Mouse (Mus musculus) adrenal gland, postnatal 4 days (tissue): ENCODE results near the gene Gm20843. TPM values are rescaled to one million over a fixed set of nuclear protein-coding genes. Genes with fewer than 3 reads are reported as not detected.
"Not testable (repeated sequence)": the region's sequence is repeated elsewhere in the genome, so short reads cannot be mapped to it uniquely, and the experiment has no call there.

Source experiments
- DNase-seq, 2 experiments: peaks; one replicate each; pipeline ENCODE4 v3.0.0; 2021 to 2022; ENCODE audit warnings: low spot score in 2 of 2, mixed read lengths in 2 of 2
- long read RNA-seq, 2 experiments: library from polyadenylated mRNA; stranded (forward); transcript quantifications; one replicate each; pipeline ENCODE4 v2.0.0; 2021
- total RNA-seq, 2 experiments: library from RNA; stranded (reverse); gene quantifications; 2 replicates each; pipeline ENCODE4 v1.2.3; 2021

Gm20843 gene
- not detected for total RNA-seq
- long read RNA-seq, experiment 1, result 0 reads
- long read RNA-seq, experiment 2, result 0 reads

- not testable (repeated sequence) for DNase-seq
These were observed at the start of gene Gm20843 for GRCm38 (mm10) chrY:72247018-72247417. Gm20843 (minus strand) TSS chrY:72247118.
